Mouse (Mus musculus) G1E (cell line): ENCODE results near the gene Hdac4.

Source experiments
- CTCF ChIP-seq: IDR thresholded peaks from 2 replicates; pipeline ENCODE4 v1.5.1; 2012; ENCODE audit warnings: low read depth, low read length, inconsistent platforms, mixed read lengths
- GATA1 ChIP-seq: IDR thresholded peaks from 2 replicates; pipeline ENCODE4 v1.6.1; 2012; ENCODE audit warnings: borderline replicate concordance, low read length, inconsistent platforms, mixed read lengths
- TAL1 ChIP-seq: conservative IDR thresholded peaks from 2 replicates; pipeline ENCODE4 v1.6.1; 2012; ENCODE audit warnings: low read depth, low read length, inconsistent platforms, mixed read lengths

GRCm38 (mm10) chr1:92030541-92030940, 165.0 kb downstream of the Hdac4 start:
- TF ChIP-seq CTCF (no peak), GATA1 (no peak), TAL1 (no peak)
